Mouse (Mus musculus): ENCODE measurements at regions not wholly inside any gene's neighbourhood (a gene's known extent, or its start where the extent isn't known, plus 50 kb on each side); places are given as distances from the start of the nearest gene placed in this dataset.

DNA sequence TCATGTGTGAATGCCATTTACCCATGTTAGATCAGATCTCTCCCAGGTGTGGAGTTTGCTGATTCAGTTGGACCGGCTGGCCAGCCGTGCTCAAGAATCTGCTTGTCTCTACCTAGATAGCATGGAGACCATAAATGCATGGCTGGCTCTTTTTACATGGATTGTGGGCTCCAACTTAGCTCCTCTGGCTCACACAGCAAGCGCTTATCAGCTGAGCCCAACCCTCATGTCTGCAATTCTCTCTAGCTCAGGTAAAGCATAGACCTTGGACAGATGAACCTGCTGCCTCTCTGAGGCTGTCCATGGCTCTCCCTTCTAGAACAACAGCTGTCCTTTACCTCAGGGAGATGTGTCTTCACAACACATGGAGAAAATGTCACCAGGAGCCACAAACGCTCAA is 94.8 kb upstream of the 1700020N01Rik start:
- no peak for DNase-seq (ENCODE audit: extremely low read depth)
- peaks cover 0 to 11% of the 10 kb centered on the region in 2 experiments; a peak in 2 of 4 replicates for H3K4me1 ChIP-seq (ENCODE audit: control insufficient read depth in 1 of 2, insufficient read depth in 2 of 2)
- in situ Hi-C loops (cut with MboI; ENCODE audit: low pct_ligation_motif_present, low pct_unique_long_range_greater_than_20kb, low sequenced_read_pairs), result no loop called here
- H3K36me3 ChIP-seq (replicated peaks in 1 of 2; ENCODE audit: control insufficient read depth in 1 of 2, insufficient read depth in 1 of 2, low read length in 1 of 2), result no peaks in the 10 kb centered on the region
- H3K4me2 ChIP-seq (ENCODE audit: insufficient read depth, low read depth, poor library complexity, severe bottlenecking), result no peak overlapping the region
- H3K4me3 ChIP-seq (replicated peaks in 1 of 3; ENCODE audit: low read depth in 2 of 3, low read length in 2 of 3, poor library complexity in 1 of 3), result no peak overlapping the region
- no peaks in the 10 kb centered on the region for H3K27me3 ChIP-seq (replicated peaks)
- H3K9me3 ChIP-seq (replicated peaks; ENCODE audit: low read length), result no peaks in the 10 kb centered on the region
- no peak for TF ChIP-seq MAX (IDR thresholded peaks at IDR 0.05; ENCODE audit: low read length)
- no peak for TF ChIP-seq NRF1 (IDR thresholded peaks at IDR 0.05; ENCODE audit: low read depth, low read length)
- no peak for TF ChIP-seq E2F4 (IDR thresholded peaks at IDR 0.05; ENCODE audit: insufficient replicate concordance, low read depth, low read length)
- TF ChIP-seq PAX5 (IDR thresholded peaks at IDR 0.05; ENCODE audit: low read length), result no peak
- TF ChIP-seq ZNF384 (IDR thresholded peaks at IDR 0.05; ENCODE audit: low read depth, low read length), result no peak
- TF ChIP-seq SIN3A (IDR thresholded peaks at IDR 0.05; ENCODE audit: low read length), result no peak
- no peak for TF ChIP-seq MEF2A (IDR thresholded peaks at IDR 0.05; ENCODE audit: borderline replicate concordance, low read depth, low read length)
- TF ChIP-seq MAFK (IDR thresholded peaks at IDR 0.05; ENCODE audit: insufficient replicate concordance, low read length), result no peak
- TF ChIP-seq JUND (conservative IDR thresholded peaks at IDR 0.05; ENCODE audit: low read depth, low read length), result no peak
- TF ChIP-seq CHD2 (IDR thresholded peaks at IDR 0.05; ENCODE audit: low read length), result no peak
- TF ChIP-seq HCFC1 (IDR thresholded peaks at IDR 0.05; ENCODE audit: low read depth, low read length), result no peak
- no peak overlapping the region for H3K27ac ChIP-seq (ENCODE audit: insufficient read depth, low read depth)
- no peaks in the 10 kb centered on the region for H3K79me2 ChIP-seq (replicated peaks; ENCODE audit: control insufficient read depth, extremely low read depth, insufficient read depth, poor library complexity, severe bottlenecking)
- dilution Hi-C loops (cut with MboI; ENCODE audit: extremely low pct_ligation_motif_present, extremely low pct_unique_long_range_greater_than_20kb, low sequenced_read_pairs), result no loop called here
- no peak overlapping the region for H3K9ac ChIP-seq (ENCODE audit: insufficient read depth, low read depth)

DNA sequence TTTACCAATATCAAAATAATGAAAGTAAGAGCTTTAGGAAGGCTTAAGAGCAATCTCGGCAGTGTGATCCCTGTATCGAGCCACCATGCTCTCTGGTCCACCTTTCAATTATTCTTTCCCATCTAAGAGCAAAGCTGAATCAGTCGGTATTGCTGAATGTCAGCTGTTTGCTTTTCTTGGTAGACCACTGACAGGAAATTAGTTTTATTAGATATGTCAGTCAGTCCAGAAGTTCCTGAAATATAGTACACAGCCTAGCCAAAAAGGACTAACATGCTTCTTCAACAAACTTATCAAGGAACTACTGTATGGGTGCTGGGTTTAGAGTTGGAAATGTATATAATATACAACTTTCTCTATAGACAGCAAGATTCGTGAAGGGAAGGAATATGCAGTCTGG is 91.3 kb upstream of the 1700020N01Rik start:
- in situ Hi-C loops (cut with MboI; ENCODE audit: low pct_ligation_motif_present, low pct_unique_long_range_greater_than_20kb, low sequenced_read_pairs), result no loop called here
- H3K4me1 ChIP-seq (ENCODE audit: control insufficient read depth in 1 of 2, insufficient read depth in 2 of 2), result peaks cover 0 to 18% of the 10 kb centered on the region in 2 experiments; a peak in 2 of 4 replicates
- no peaks in the 10 kb centered on the region for H3K79me2 ChIP-seq (replicated peaks; ENCODE audit: control insufficient read depth, extremely low read depth, insufficient read depth, poor library complexity, severe bottlenecking)
- H3K9me3 ChIP-seq (replicated peaks; ENCODE audit: low read length), result no peaks in the 10 kb centered on the region
- H3K4me2 ChIP-seq (ENCODE audit: insufficient read depth, low read depth, poor library complexity, severe bottlenecking), result no peak overlapping the region
- no peaks in the 10 kb centered on the region for H3K36me3 ChIP-seq (replicated peaks in 1 of 2; ENCODE audit: control insufficient read depth in 1 of 2, insufficient read depth in 1 of 2, low read length in 1 of 2)
- no peaks in the 10 kb centered on the region for H3K27me3 ChIP-seq (replicated peaks)
- TF ChIP-seq RAD21 (IDR thresholded peaks at IDR 0.05; ENCODE audit: low read depth, low read length), result no peak
- no peak for TF ChIP-seq JUND (conservative IDR thresholded peaks at IDR 0.05; ENCODE audit: low read depth, low read length)
- TF ChIP-seq BHLHE40 (IDR thresholded peaks at IDR 0.05; ENCODE audit: low read depth, low read length), result no peak
- no peak for TF ChIP-seq SMC3 (IDR thresholded peaks at IDR 0.05; ENCODE audit: low read depth, low read length)
- no peak for TF ChIP-seq SIN3A (IDR thresholded peaks at IDR 0.05; ENCODE audit: low read length)
- TF ChIP-seq TCF12 (IDR thresholded peaks at IDR 0.05; ENCODE audit: low read depth, low read length), result no peak
- no peak for TF ChIP-seq POLR2AphosphoS2 (IDR thresholded peaks at IDR 0.05; ENCODE audit: low read depth, low read length)
- TF ChIP-seq TBP (conservative IDR thresholded peaks at IDR 0.05; ENCODE audit: low read depth, low read length), result no peak
- no peak for TF ChIP-seq KAT2A (IDR thresholded peaks at IDR 0.05; ENCODE audit: insufficient replicate concordance, low read length)
- TF ChIP-seq GABPA (IDR thresholded peaks at IDR 0.05; ENCODE audit: insufficient replicate concordance, low read depth, low read length), result no peak
- TF ChIP-seq ZKSCAN1 (IDR thresholded peaks at IDR 0.05; ENCODE audit: borderline replicate concordance, low read depth, low read length), result no peak
- no peak for TF ChIP-seq IRF4 (IDR thresholded peaks at IDR 0.05; ENCODE audit: low read depth, low read length)
- TF ChIP-seq CHD1 (IDR thresholded peaks at IDR 0.05; ENCODE audit: low read depth, low read length), result no peak
- no peak for TF ChIP-seq MYC (IDR thresholded peaks at IDR 0.05; ENCODE audit: low read depth, low read length)
- no peak for TF ChIP-seq POLR2A (IDR thresholded peaks at IDR 0.05; ENCODE audit: low read depth, low read length)
- no peak for TF ChIP-seq USF2 (conservative IDR thresholded peaks at IDR 0.05; ENCODE audit: low read depth, low read length)
- TF ChIP-seq ZMIZ1 (IDR thresholded peaks at IDR 0.05; ENCODE audit: low read depth, low read length), result no peak
- TF ChIP-seq MAFK (IDR thresholded peaks at IDR 0.05; ENCODE audit: insufficient replicate concordance, low read length), result no peak
- no peak for TF ChIP-seq MAX (IDR thresholded peaks at IDR 0.05; ENCODE audit: low read length)
- TF ChIP-seq ZNF384 (IDR thresholded peaks at IDR 0.05; ENCODE audit: low read depth, low read length), result no peak
- H3K9ac ChIP-seq (ENCODE audit: insufficient read depth, low read depth), result no peak overlapping the region
- H3K27ac ChIP-seq (ENCODE audit: insufficient read depth, low read depth), result no peak overlapping the region
- dilution Hi-C loops (cut with MboI; ENCODE audit: extremely low pct_ligation_motif_present, extremely low pct_unique_long_range_greater_than_20kb, low sequenced_read_pairs), result no loop called here
- no peak for DNase-seq (ENCODE audit: extremely low read depth)
- no peak overlapping the region for H3K4me3 ChIP-seq (replicated peaks in 1 of 3; ENCODE audit: low read depth in 2 of 3, low read length in 2 of 3, poor library complexity in 1 of 3)

Data from CH12.LX (cell line).